Mouse (Mus musculus): ENCODE measurements around the gene Eomes. TPM values are rescaled to one million over a fixed set of nuclear protein-coding genes. Genes with fewer than 3 reads are reported as not detected.

Eomes gene
- polyA plus RNA-seq, 1 experiment from 2014 or later, result 1.6 TPM

DNA sequence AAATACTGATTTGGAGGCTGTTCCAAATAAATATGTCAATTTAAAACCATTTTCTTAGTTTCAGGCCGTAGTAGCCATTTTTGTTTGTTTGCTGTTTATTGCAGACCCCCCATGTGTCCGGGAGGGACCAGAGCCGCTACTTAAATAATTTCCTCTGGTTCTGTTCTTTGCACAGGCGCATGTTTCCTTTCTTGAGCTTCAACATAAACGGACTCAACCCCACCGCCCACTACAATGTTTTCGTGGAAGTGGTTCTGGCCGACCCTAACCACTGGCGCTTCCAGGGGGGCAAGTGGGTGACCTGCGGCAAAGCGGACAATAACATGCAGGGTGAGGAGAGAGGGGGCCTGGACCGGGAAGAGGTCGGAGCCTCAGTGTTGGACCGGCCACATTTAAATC is 2.3 kb downstream of the Eomes start:
- Histone ChIP-seq H3K36me3 (ENCODE audit: control insufficient read depth, insufficient read depth, low read length) (no peaks in the 10 kb centered on the region), H3K4me3 (replicated peaks; ENCODE audit: low read depth, low read length) (no peak overlapping the region), H3K27ac (replicated peaks; ENCODE audit: low read depth, low read length) (no peak overlapping the region), H3K4me1 (ENCODE audit: control insufficient read depth, insufficient read depth, low read length) (peaks cover 17% of the 10 kb centered on the region; the same call in 1 of the 2 replicates), H3K9me3 (ENCODE audit: control insufficient read depth, low read length) (no peaks in the 10 kb centered on the region), H3K4me2 (ENCODE audit: low read length) (no peak overlapping the region), H3K27me3 (ENCODE audit: control insufficient read depth, insufficient read depth, low read length) (peaks cover 93% of the 10 kb centered on the region), H3K9ac (replicated peaks; ENCODE audit: low read length) (no peak overlapping the region)
- DNase-seq, result no peak
- 3% methylated on average over 14 of the region's 14 CpGs for WGBS
- ATAC-seq (ENCODE audit: low FRiP score, low TSS enrichment), result no peak

GRCm38 (mm10) chr9:118482210-118482609 is 4.2 kb downstream of the Eomes start:
- Histone ChIP-seq H3K9ac (replicated peaks; ENCODE audit: low read length) (no peak overlapping the region), H3K27me3 (ENCODE audit: control insufficient read depth, insufficient read depth, low read length) (peaks cover 98% of the 10 kb centered on the region), H3K4me2 (ENCODE audit: low read length) (no peak overlapping the region), H3K4me1 (ENCODE audit: control insufficient read depth, insufficient read depth, low read length) (peaks cover 8% of the 10 kb centered on the region; the same call in 1 of the 2 replicates), H3K36me3 (ENCODE audit: control insufficient read depth, insufficient read depth, low read length) (no peaks in the 10 kb centered on the region), H3K4me3 (replicated peaks; ENCODE audit: low read depth, low read length) (no peak overlapping the region), H3K27ac (replicated peaks; ENCODE audit: low read depth, low read length) (no peak overlapping the region), H3K9me3 (ENCODE audit: control insufficient read depth, low read length) (no peaks in the 10 kb centered on the region)
- ATAC-seq (ENCODE audit: low FRiP score, low TSS enrichment) (no peak), DNase-seq (no peak)
- 69% methylated on average over 10 of the region's 10 CpGs for WGBS

GRCm38 (mm10) chr9:118486361-118487095 is 8.5 kb downstream of the Eomes start:
- H3K36me3 ChIP-seq (ENCODE audit: control insufficient read depth, insufficient read depth, low read length), result no peaks in the 10 kb centered on the region
- peaks cover 12% of the 10 kb centered on the region; the same call in 1 of the 2 replicates for H3K4me1 ChIP-seq (ENCODE audit: control insufficient read depth, insufficient read depth, low read length)
- H3K4me3 ChIP-seq (replicated peaks; ENCODE audit: low read depth, low read length), result no peak overlapping the region
- no peak overlapping the region for H3K9ac ChIP-seq (replicated peaks; ENCODE audit: low read length)
- ATAC-seq (ENCODE audit: low FRiP score, low TSS enrichment) (no peak), DNase-seq (peak; percentile 33)
- peak overlapping the region; percentile 34 for H3K4me2 ChIP-seq (ENCODE audit: low read length)
- peaks cover 82% of the 10 kb centered on the region for H3K27me3 ChIP-seq (ENCODE audit: control insufficient read depth, insufficient read depth, low read length)
- no peaks in the 10 kb centered on the region for H3K9me3 ChIP-seq (ENCODE audit: control insufficient read depth, low read length)
- H3K27ac ChIP-seq (replicated peaks; ENCODE audit: low read depth, low read length), result no peak overlapping the region
- under 1% methylated on average over 32 of the region's 32 CpGs for WGBS

DNA sequence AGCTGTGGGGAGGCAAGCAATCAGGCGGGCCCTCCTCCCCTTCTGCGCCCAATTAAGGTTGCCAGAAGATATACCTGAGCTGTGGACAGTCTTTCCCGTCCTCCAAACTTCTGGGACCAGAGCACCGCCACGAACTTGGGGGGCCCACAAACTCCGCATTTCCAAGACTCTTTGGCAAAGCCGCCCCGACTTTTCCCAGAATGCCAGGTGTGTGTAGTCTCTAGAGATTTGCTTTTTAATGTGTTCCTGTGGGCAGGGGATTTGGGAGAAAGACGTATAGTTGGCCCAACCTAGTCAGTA is 9.0 kb downstream of the Eomes start:
- DNase-seq (no peak), ATAC-seq (ENCODE audit: low FRiP score, low TSS enrichment) (no peak)
- no peaks in the 10 kb centered on the region for H3K36me3 ChIP-seq (ENCODE audit: control insufficient read depth, insufficient read depth, low read length)
- WGBS, result 0% methylated on average over 9 of the region's 9 CpGs
- H3K4me1 ChIP-seq (ENCODE audit: control insufficient read depth, insufficient read depth, low read length), result peaks cover 12% of the 10 kb centered on the region; the same call in 1 of the 2 replicates
- H3K9ac ChIP-seq (replicated peaks; ENCODE audit: low read length), result no peak overlapping the region
- H3K4me3 ChIP-seq (replicated peaks; ENCODE audit: low read depth, low read length), result no peak overlapping the region
- peaks cover 77% of the 10 kb centered on the region for H3K27me3 ChIP-seq (ENCODE audit: control insufficient read depth, insufficient read depth, low read length)
- no peaks in the 10 kb centered on the region for H3K9me3 ChIP-seq (ENCODE audit: control insufficient read depth, low read length)
- peak overlapping the region; percentile 34; the same call in 1 of the 2 replicates for H3K4me2 ChIP-seq (ENCODE audit: low read length)
- H3K27ac ChIP-seq (replicated peaks; ENCODE audit: low read depth, low read length), result no peak overlapping the region

DNA sequence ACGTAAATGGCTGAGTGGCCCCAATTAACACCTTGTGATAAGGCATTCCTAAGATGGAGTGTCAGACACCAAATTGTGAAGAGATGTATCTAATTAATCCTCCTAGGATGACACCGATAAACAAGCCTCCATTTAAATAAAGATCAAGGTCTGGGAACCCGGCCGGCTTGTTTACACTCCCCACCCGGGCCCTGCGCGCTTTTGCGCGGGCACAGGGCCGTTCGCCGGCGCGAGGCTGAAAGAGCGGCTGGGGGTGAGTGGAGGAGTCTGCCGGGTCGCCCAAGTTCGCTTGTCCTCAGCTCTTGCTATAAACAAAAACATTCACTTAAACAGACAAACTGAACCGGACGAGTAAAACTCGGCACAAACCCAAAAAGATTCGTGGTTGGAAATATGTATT is 9.6 kb downstream of the Eomes start:
- Histone ChIP-seq H3K9me3 (ENCODE audit: control insufficient read depth, low read length) (no peaks in the 10 kb centered on the region), H3K27ac (replicated peaks; ENCODE audit: low read depth, low read length) (no peak overlapping the region), H3K27me3 (ENCODE audit: control insufficient read depth, insufficient read depth, low read length) (peaks cover 72% of the 10 kb centered on the region), H3K4me3 (replicated peaks; ENCODE audit: low read depth, low read length) (peak overlapping the region; percentile 17), H3K9ac (replicated peaks; ENCODE audit: low read length) (no peak overlapping the region), H3K36me3 (ENCODE audit: control insufficient read depth, insufficient read depth, low read length) (no peaks in the 10 kb centered on the region), H3K4me2 (ENCODE audit: low read length) (peak overlapping the region; percentile 51), H3K4me1 (ENCODE audit: control insufficient read depth, insufficient read depth, low read length) (peaks cover 12% of the 10 kb centered on the region; the same call in 1 of the 2 replicates)
- DNase-seq, result peak; percentile 56
- under 1% methylated on average over 22 of the region's 22 CpGs for whole genome bisulfite sequencing
- no peak for ATAC-seq (ENCODE audit: low FRiP score, low TSS enrichment)

GRCm38 (mm10) chr9:118488138-118488895 is 10.3 kb downstream of the Eomes start:
- Histone ChIP-seq H3K4me1 (ENCODE audit: control insufficient read depth, insufficient read depth, low read length) (peaks cover 12% of the 10 kb centered on the region; the same call in 1 of the 2 replicates), H3K9ac (replicated peaks; ENCODE audit: low read length) (no peak overlapping the region), H3K4me2 (ENCODE audit: low read length) (peak overlapping the region; percentile 51), H3K27ac (replicated peaks; ENCODE audit: low read depth, low read length) (no peak overlapping the region), H3K36me3 (ENCODE audit: control insufficient read depth, insufficient read depth, low read length) (no peaks in the 10 kb centered on the region), H3K9me3 (ENCODE audit: control insufficient read depth, low read length) (no peaks in the 10 kb centered on the region), H3K27me3 (ENCODE audit: control insufficient read depth, insufficient read depth, low read length) (peaks cover 66% of the 10 kb centered on the region), H3K4me3 (replicated peaks; ENCODE audit: low read depth, low read length) (peak overlapping the region; percentile 17)
- ATAC-seq (ENCODE audit: low FRiP score, low TSS enrichment) (no peak), DNase-seq (peak; percentile 69)
- WGBS, result under 1% methylated on average over 28 of the region's 28 CpGs

DNA sequence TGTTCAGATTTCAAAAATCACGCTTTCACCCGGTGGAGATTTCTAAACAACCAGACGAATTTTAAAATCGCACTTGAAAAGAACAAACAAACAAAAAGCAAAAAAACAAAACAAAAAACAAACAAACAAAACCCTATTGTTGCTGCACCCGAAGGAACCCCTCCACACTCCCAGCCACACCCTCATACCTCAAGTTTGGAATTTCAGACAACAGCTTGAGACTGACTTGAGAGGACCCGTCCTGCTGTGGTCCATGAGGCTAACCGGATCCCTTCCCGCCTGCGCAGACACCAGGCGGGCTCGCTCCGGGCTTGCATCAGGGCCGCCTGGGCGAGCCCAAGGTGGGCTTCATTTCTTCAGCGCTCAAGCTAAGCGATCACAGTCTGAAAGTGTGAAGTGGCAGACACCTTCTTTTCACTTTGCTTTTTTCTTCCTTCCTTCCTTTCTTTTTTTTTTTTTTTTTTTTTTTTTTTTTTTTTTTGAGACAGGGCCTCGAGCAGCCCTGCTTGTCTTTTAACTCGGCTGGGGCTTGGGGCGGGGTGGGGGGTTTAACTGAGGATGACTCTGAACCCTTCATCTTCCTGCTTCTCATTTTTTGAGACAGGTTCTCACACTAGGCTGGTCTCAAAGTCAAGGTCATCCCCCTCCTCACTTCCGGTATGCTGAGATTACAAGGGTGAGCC is 11.0 kb downstream of the Eomes start:
- H3K27me3 ChIP-seq (ENCODE audit: control insufficient read depth, insufficient read depth, low read length), result peaks cover 58% of the 10 kb centered on the region
- 2% methylated on average over 20 of the region's 20 CpGs for WGBS
- ATAC-seq (ENCODE audit: low FRiP score, low TSS enrichment), result peak; percentile 6; the same call in 1 of the 2 replicates
- H3K27ac ChIP-seq (replicated peaks; ENCODE audit: low read depth, low read length), result no peak overlapping the region
- H3K4me1 ChIP-seq (ENCODE audit: control insufficient read depth, insufficient read depth, low read length), result peaks cover 12% of the 10 kb centered on the region; the same call in 1 of the 2 replicates
- H3K4me2 ChIP-seq (ENCODE audit: low read length), result peak overlapping the region; percentile 51
- no peaks in the 10 kb centered on the region for H3K36me3 ChIP-seq (ENCODE audit: control insufficient read depth, insufficient read depth, low read length)
- no peak overlapping the region for H3K9ac ChIP-seq (replicated peaks; ENCODE audit: low read length)
- H3K9me3 ChIP-seq (ENCODE audit: control insufficient read depth, low read length), result no peaks in the 10 kb centered on the region
- peak; percentile 39 for DNase-seq
- peak overlapping the region; percentile 11 for H3K4me3 ChIP-seq (replicated peaks; ENCODE audit: low read depth, low read length)

DNA sequence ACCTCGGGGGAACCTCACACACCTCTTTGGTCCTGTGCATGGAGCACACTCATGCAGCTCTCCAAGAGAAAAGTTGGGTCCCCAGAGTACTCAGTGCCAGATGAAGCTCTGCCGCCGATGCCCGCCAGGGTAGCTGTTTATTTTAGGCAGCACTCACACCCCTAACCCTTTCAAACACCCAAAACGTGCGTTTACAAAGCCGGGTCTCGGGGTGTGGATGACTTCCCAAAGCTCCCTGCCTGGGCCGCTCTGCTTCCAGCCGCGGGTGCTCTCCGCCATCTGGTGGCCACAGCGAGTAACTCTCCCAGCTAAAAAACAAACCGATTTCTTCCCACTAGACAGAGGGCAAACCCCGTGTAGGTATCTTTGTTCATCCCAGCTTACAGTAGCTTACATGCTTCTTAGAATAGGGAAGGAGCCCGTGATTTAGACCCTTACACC is 11.6 kb downstream of the Eomes start:
- Histone ChIP-seq H3K4me2 (ENCODE audit: low read length) (peak overlapping the region; percentile 51), H3K27ac (replicated peaks; ENCODE audit: low read depth, low read length) (no peak overlapping the region), H3K27me3 (ENCODE audit: control insufficient read depth, insufficient read depth, low read length) (peaks cover 53% of the 10 kb centered on the region), H3K4me1 (ENCODE audit: control insufficient read depth, insufficient read depth, low read length) (peaks cover 12% of the 10 kb centered on the region; the same call in 1 of the 2 replicates), H3K4me3 (replicated peaks; ENCODE audit: low read depth, low read length) (0 out of 2 replicates have a peak overlapping the region, but pooled peaks have one; percentile 11), H3K9me3 (ENCODE audit: control insufficient read depth, low read length) (no peaks in the 10 kb centered on the region), H3K9ac (replicated peaks; ENCODE audit: low read length) (no peak overlapping the region), H3K36me3 (ENCODE audit: control insufficient read depth, insufficient read depth, low read length) (no peaks in the 10 kb centered on the region)
- peak; percentile 72; the same call in 1 of the 2 replicates for ATAC-seq (ENCODE audit: low FRiP score, low TSS enrichment)
- WGBS, result under 1% methylated on average over 16 of the region's 16 CpGs
- DNase-seq, result peak; percentile 91
